Mouse (Mus musculus) liver, adult 2 months (tissue): ENCODE measurements around the gene Gm10717.
"Not testable (repeated sequence)": the region's sequence is repeated elsewhere in the genome, so short reads cannot be mapped to it uniquely, and the experiment has no call there.

Experiments
- CTCF ChIP-seq: fragments of 200-500 bp; IDR thresholded peaks from 2 replicates; pipeline ENCODE4 v1.5.1; 2011; ENCODE audit warnings: low read depth, low read length, control low read depth
- POLR2A ChIP-seq: fragments of 200-500 bp; IDR thresholded peaks from 2 replicates; pipeline ENCODE4 v1.6.1; 2011; ENCODE audit warnings: low read length, control low read depth; ENCODE audit not compliant: insufficient read depth; ENCODE audit errors: extremely low read depth

- TF ChIP-seq POLR2A, CTCF: not testable (repeated sequence)
Measured at GRCm38 (mm10) chr9:3023312-3023984, 1.8 kb upstream of the Gm10717 start, which contains the start of gene Gm10718.
